Mouse (Mus musculus): ENCODE results near the gene Tmem210. TPM values are rescaled to one million over a fixed set of nuclear protein-coding genes. Genes with fewer than 3 reads are reported as not detected.

Gene Tmem210
- polyA plus RNA-seq, 1 experiment = not detected

DNA sequence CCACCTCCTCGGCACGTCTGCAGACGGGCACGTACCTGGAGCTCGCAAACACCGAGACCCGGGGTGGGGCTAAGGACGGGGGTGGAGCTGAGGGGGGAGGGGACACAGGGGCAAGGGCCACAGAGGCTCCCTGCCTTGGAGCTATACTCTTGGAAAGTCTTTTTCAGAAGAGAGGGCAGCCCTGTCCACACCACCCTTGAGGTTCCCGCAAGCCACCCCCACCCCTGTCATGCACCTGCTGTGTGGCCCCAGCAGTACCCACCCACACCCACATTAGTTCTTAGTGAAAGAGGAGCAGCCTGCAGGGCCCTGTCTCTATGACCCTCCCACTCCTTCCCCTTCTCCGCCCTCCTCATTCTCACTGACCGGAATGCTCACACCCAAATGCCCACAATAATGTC, 23.5 kb downstream of the Tmem210 start:
- Histone ChIP-seq H3K36me3 (ENCODE audit: control insufficient read depth, insufficient read depth) (no peaks in the 10 kb centered on the region), H3K79me3 (ENCODE audit: low read depth) (no peaks in the 10 kb centered on the region), H3K4me3 (ENCODE audit: insufficient read depth, poor library complexity, severe bottlenecking) (no peak overlapping the region), H3ac (ENCODE audit: control insufficient read depth, insufficient read length, low read depth) (no peak overlapping the region), H3K79me2 (ENCODE audit: control insufficient read depth, insufficient read depth) (no peaks in the 10 kb centered on the region), H3K27me3 (ENCODE audit: control insufficient read depth, insufficient read depth, insufficient read length) (peaks cover 60% of the 10 kb centered on the region)
- TF ChIP-seq MYOG (IDR thresholded peaks at IDR 0.05; ENCODE audit: control insufficient read depth, extremely low read depth, insufficient read length) = no peak
- TF ChIP-seq USF1 (IDR thresholded peaks at IDR 0.05; ENCODE audit: low read depth) = no peak
- TF ChIP-seq FOSL1 (IDR thresholded peaks at IDR 0.05; ENCODE audit: insufficient read depth, low read length, poor library complexity, severe bottlenecking) = no peak
- TF ChIP-seq CEBPB (IDR thresholded peaks at IDR 0.05; ENCODE audit: low read depth) = no peak
- no peak for TF ChIP-seq MAX (IDR thresholded peaks at IDR 0.05)
- TF ChIP-seq CTCF (IDR thresholded peaks at IDR 0.05; ENCODE audit: control insufficient read depth, insufficient read depth, insufficient read length) = no peak
- TF ChIP-seq MYOD1 (IDR thresholded peaks at IDR 0.05; ENCODE audit: control insufficient read depth, insufficient read length, low read depth) = no peak

DNA sequence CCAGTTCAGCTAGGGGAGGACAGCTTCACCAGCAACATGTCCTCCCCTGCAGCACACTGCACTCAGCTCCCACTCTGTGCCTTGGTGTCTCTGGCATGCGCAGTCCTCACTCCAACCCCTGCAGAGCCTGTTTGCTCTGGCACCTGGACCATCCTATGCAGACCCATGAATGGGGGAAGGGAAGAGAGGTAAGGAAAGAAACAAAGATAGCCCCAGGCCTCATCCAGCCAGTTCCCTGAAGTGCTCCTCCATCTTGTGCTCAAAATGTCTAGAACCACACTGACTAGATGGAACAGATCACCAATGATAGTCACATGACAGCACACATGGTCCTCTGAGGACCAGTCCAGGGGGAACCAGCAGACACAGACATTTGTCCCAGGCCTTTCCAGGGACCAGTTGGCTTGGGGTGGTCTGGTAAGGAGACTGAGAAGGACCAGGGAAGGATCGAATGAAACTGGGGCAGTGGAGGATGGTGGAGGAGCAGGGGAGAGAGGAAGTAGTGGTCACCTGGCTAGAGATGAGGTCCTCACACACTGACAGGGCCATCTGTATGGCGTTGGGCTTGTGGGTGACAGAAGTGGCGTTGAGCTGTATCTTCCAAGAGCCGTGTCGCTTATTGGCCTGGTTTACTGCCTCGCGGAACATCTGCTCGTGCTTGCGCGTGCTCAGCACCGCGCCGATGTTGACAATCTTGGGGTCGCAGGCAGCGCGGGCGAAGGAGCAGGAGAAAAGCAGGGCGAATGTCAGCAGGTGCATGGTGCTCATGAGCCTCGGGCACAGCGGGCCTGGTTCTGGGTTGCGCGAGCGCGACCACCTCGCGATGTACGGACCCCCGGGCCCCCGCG, 30.4 kb downstream of the Tmem210 start:
- Histone ChIP-seq H3K36me3 (ENCODE audit: control insufficient read depth, insufficient read depth) (no peaks in the 10 kb centered on the region), H3K27me3 (ENCODE audit: control insufficient read depth, insufficient read depth, insufficient read length) (peaks cover 52% of the 10 kb centered on the region), H3K4me3 (ENCODE audit: insufficient read depth, poor library complexity, severe bottlenecking) (no peak overlapping the region), H3K79me3 (ENCODE audit: low read depth) (no peaks in the 10 kb centered on the region), H3K79me2 (ENCODE audit: control insufficient read depth, insufficient read depth) (no peaks in the 10 kb centered on the region), H3ac (ENCODE audit: control insufficient read depth, insufficient read length, low read depth) (no peak overlapping the region)
- TF ChIP-seq FOSL1 (IDR thresholded peaks at IDR 0.05; ENCODE audit: insufficient read depth, low read length, poor library complexity, severe bottlenecking) (no peak), MYOG (IDR thresholded peaks at IDR 0.05; ENCODE audit: control insufficient read depth, extremely low read depth, insufficient read length) (no peak), CTCF (IDR thresholded peaks at IDR 0.05; ENCODE audit: control insufficient read depth, insufficient read depth, insufficient read length) (no peak), USF1 (IDR thresholded peaks at IDR 0.05; ENCODE audit: low read depth) (no peak), MAX (IDR thresholded peaks at IDR 0.05) (no peak), CEBPB (IDR thresholded peaks at IDR 0.05; ENCODE audit: low read depth) (no peak), MYOD1 (IDR thresholded peaks at IDR 0.05; ENCODE audit: control insufficient read depth, insufficient read length, low read depth) (no peak)

DNA sequence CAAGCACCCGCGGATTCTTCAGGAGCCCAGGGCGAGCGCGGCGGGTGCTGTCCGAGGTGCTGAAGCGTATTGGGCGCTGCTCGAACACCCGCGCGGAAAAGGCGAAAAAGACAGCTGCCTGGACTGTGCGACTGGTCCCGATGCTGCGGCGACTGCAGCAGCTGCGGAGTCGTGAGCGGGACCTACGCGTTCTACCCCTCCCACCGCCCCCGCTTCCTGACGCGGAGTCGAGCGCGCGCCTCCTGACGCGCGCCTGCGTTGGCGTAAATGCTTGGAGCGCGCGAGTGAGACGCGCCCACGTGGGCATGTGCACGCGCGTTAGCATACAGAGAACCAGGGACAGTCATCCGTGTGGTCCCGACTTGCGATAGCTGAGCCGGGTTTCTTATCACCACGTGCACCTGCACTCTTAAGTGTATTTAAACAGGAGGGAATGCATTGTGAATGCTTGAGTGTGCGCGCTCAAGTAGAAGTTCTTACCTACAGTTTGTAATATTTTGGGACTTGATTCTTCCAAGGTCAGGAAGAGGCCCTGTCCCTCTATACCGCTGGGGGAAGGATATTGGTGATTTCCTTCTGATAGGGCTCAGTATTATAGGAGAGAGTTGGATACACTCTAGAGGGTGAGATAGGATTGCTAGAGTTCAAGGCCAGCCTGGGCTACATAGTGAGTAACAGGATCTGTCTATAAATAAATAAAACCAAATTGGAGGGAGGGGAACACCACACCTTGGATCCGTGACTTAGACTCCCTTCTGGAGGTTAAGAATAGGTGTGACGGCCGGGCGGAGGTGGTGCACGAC, 31.2 kb downstream of the Tmem210 start, which contains the start of gene Grin1:
Grin1 (minus strand) TSS at position 217 of the 803 bp plus-strand sequence.
- no peaks in the 10 kb centered on the region for H3K79me3 ChIP-seq (ENCODE audit: low read depth)
- H3K79me2 ChIP-seq (ENCODE audit: control insufficient read depth, insufficient read depth) = no peaks in the 10 kb centered on the region
- no peak within 1 kb of the TSS for H3K4me3 ChIP-seq (ENCODE audit: insufficient read depth, poor library complexity, severe bottlenecking)
- H3ac ChIP-seq (ENCODE audit: control insufficient read depth, insufficient read length, low read depth) = no peak within 1 kb of the TSS
- TF ChIP-seq CTCF (IDR thresholded peaks at IDR 0.05; ENCODE audit: control insufficient read depth, insufficient read depth, insufficient read length) (no peak), MAX (IDR thresholded peaks at IDR 0.05) (no peak), FOSL1 (IDR thresholded peaks at IDR 0.05; ENCODE audit: insufficient read depth, low read length, poor library complexity, severe bottlenecking) (no peak), MYOG (IDR thresholded peaks at IDR 0.05; ENCODE audit: control insufficient read depth, extremely low read depth, insufficient read length) (no peak), CEBPB (IDR thresholded peaks at IDR 0.05; ENCODE audit: low read depth) (no peak), USF1 (IDR thresholded peaks at IDR 0.05; ENCODE audit: low read depth) (no peak), MYOD1 (IDR thresholded peaks at IDR 0.05; ENCODE audit: control insufficient read depth, insufficient read length, low read depth) (no peak)
- no peaks in the 10 kb centered on the region for H3K36me3 ChIP-seq (ENCODE audit: control insufficient read depth, insufficient read depth)
- H3K27me3 ChIP-seq (ENCODE audit: control insufficient read depth, insufficient read depth, insufficient read length) = peaks cover 47% of the 10 kb centered on the region

DNA sequence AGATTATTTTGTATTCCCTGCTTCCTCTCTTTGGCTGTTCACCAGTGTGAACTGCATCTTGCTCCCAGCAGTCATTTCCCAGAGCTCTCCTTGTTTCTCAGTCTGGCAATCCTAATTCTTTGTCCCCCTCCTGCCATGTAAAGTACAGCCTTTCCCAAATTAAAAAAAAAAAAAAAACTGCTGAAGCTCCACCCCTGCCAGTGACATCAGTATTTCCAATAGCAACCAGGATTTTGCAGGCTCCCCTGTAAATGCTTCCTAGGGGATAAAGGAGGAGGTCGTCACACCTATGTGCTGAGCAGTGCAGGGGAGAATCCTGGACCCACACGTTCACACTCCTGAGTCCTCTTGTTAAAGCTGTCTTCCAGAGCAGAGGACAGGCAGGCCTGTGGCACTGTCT, 32.1 kb downstream of the Tmem210 start:
- Histone ChIP-seq H3K79me2 (ENCODE audit: control insufficient read depth, insufficient read depth) (no peaks in the 10 kb centered on the region), H3K27me3 (ENCODE audit: control insufficient read depth, insufficient read depth, insufficient read length) (peaks cover 47% of the 10 kb centered on the region), H3K4me3 (ENCODE audit: insufficient read depth, poor library complexity, severe bottlenecking) (no peak overlapping the region), H3K79me3 (ENCODE audit: low read depth) (no peaks in the 10 kb centered on the region), H3K36me3 (ENCODE audit: control insufficient read depth, insufficient read depth) (no peaks in the 10 kb centered on the region), H3ac (ENCODE audit: control insufficient read depth, insufficient read length, low read depth) (no peak overlapping the region)
- TF ChIP-seq FOSL1 (IDR thresholded peaks at IDR 0.05; ENCODE audit: insufficient read depth, low read length, poor library complexity, severe bottlenecking) (no peak), MYOG (IDR thresholded peaks at IDR 0.05; ENCODE audit: control insufficient read depth, extremely low read depth, insufficient read length) (no peak), MYOD1 (IDR thresholded peaks at IDR 0.05; ENCODE audit: control insufficient read depth, insufficient read length, low read depth) (no peak)

DNA sequence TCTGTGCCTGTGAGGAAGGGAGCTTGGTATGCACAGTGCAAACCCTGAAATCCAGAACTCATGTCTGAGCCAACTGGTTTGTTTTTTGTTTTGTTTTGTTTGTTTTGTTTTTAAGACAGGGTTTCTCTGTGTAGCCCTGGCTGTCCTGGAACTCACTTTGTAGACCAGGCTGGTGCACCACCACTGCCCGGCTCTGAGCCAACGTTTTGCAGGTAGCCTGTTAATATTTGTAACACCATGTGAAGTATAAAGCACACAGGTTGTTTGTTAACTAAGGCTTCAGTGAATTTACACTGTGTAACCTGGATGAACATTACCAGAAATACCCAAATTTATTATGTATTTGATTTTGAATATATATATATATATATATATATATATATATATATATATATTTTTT, 38.1 kb downstream of the Tmem210 start:
- H3ac ChIP-seq (ENCODE audit: control insufficient read depth, insufficient read length, low read depth) = no peak overlapping the region
- peaks cover 19% of the 10 kb centered on the region for H3K27me3 ChIP-seq (ENCODE audit: control insufficient read depth, insufficient read depth, insufficient read length)
- H3K79me2 ChIP-seq (ENCODE audit: control insufficient read depth, insufficient read depth) = no peaks in the 10 kb centered on the region
- no peaks in the 10 kb centered on the region for H3K36me3 ChIP-seq (ENCODE audit: control insufficient read depth, insufficient read depth)
- TF ChIP-seq MAX (IDR thresholded peaks at IDR 0.05) = no peak
- no peak for TF ChIP-seq CEBPB (IDR thresholded peaks at IDR 0.05; ENCODE audit: low read depth)
- no peak for TF ChIP-seq MYOG (IDR thresholded peaks at IDR 0.05; ENCODE audit: control insufficient read depth, extremely low read depth, insufficient read length)
- no peak for TF ChIP-seq MYOD1 (IDR thresholded peaks at IDR 0.05; ENCODE audit: control insufficient read depth, insufficient read length, low read depth)
- no peak for TF ChIP-seq CTCF (IDR thresholded peaks at IDR 0.05; ENCODE audit: control insufficient read depth, insufficient read depth, insufficient read length)
- TF ChIP-seq FOSL1 (IDR thresholded peaks at IDR 0.05; ENCODE audit: insufficient read depth, low read length, poor library complexity, severe bottlenecking) = no peak
- no peak for TF ChIP-seq USF1 (IDR thresholded peaks at IDR 0.05; ENCODE audit: low read depth)
- no peak overlapping the region for H3K4me3 ChIP-seq (ENCODE audit: insufficient read depth, poor library complexity, severe bottlenecking)
- no peaks in the 10 kb centered on the region for H3K79me3 ChIP-seq (ENCODE audit: low read depth)

Data from C2C12 (cell line).